Mouse (Mus musculus) heart, postnatal 0 days (tissue): Measurements from ENCODE around the gene Lsp1. TPM values are rescaled to one million over a fixed set of nuclear protein-coding genes. Genes with fewer than 3 reads are reported as not detected.
A peak's percentile ranks its signal among the peaks of the same experiment; 100 is the strongest.

ENCODE experiments used
- ATAC-seq: fragments of 200-750 bp; cut with Nextera tagmentation; 2 replicates; pipeline ENCODE4 v1.8.0; 2017; ENCODE audit warnings: low read depth, moderate number of reproducible peaks, moderate library complexity; ENCODE audit not compliant: insufficient read depth
- DNase-seq: peaks from one replicate; pipeline ENCODE4 v3.0.0-alpha.2; 2016; ENCODE audit warnings: low spot score
- H3K27ac ChIP-seq: fragments of 300-500 bp; sonication (generic); 2 replicates; pipeline ENCODE4 v1.5.1; 2014; ENCODE audit warnings: low read depth, mild to moderate bottlenecking
- H3K27me3 ChIP-seq: fragments of 300-500 bp; sonication (generic); 2 replicates; pipeline ENCODE4 v1.6.1; 2014; ENCODE audit warnings: low read length, mixed read lengths; ENCODE audit not compliant: control insufficient read depth, insufficient read depth
- H3K36me3 ChIP-seq: fragments of 300-500 bp; sonication (generic); replicated peaks from 2 replicates; pipeline ENCODE4 v1.6.1; 2014; ENCODE audit warnings: low read length, mixed read lengths; ENCODE audit not compliant: control insufficient read depth, insufficient read depth
- H3K4me1 ChIP-seq: fragments of 300-500 bp; sonication (generic); 2 replicates; pipeline ENCODE4 v1.6.1; 2014; ENCODE audit warnings: antibody characterized with exemption; ENCODE audit not compliant: control insufficient read depth, insufficient read depth
- H3K4me2 ChIP-seq: fragments of 300-500 bp; sonication (generic); 2 replicates; pipeline ENCODE4 v1.6.1; 2014; ENCODE audit warnings: low read depth, mild to moderate bottlenecking, low read length, moderate library complexity
- H3K4me3 ChIP-seq: fragments of 300-500 bp; sonication (generic); 2 replicates; pipeline ENCODE4 v1.5.1; 2014; ENCODE audit warnings: low read depth, low read length
- H3K9ac ChIP-seq: fragments of 300-500 bp; sonication (generic); replicated peaks from 2 replicates; pipeline ENCODE4 v1.6.1; 2014; ENCODE audit warnings: low read depth, low read length, mixed read lengths
- H3K9me3 ChIP-seq: fragments of 300-500 bp; sonication (generic); replicated peaks from 2 replicates; pipeline ENCODE4 v1.6.1; 2016; ENCODE audit warnings: low read length; ENCODE audit not compliant: control insufficient read depth
- CTCF ChIP-seq: IDR thresholded peaks from 2 replicates; pipeline ENCODE4 v1.5.1; 2016; ENCODE audit warnings: antibody characterized with exemption, control low read depth, low read depth
- EP300 ChIP-seq: IDR thresholded peaks from 2 replicates; pipeline ENCODE4 v1.6.1; 2016; ENCODE audit warnings: antibody characterized with exemption, low read depth
- WGBS: fragments of 180-500 bp; shearing (Covaris S2); extraction: QIAGEN DNeasy Blood & Tissue Kit; methylation state at CpG from one replicate; pipeline ENCODE4 v1.1.7; 2014; 5-methylcytosine and 5-hydroxymethylcytosine counted together
- polyA plus RNA-seq: library from polyadenylated mRNA; unstranded; fragments of >200 nt; fragmentation: Nextera tagmentation; extraction: Ambion mirVana; gene quantifications from 2 replicates; pipeline ENCODE4 v1.2.1, GENCODE M21; 2015
- total RNA-seq: library from RNA; depleted of rRNA; stranded (reverse); fragments of >200 nt; gene quantifications from 2 replicates; pipeline ENCODE4 v1.2.3, GENCODE M21; 2014; ENCODE audit warnings: low replicate concordance; rRNA removed

The Lsp1 gene
- total and polyA plus RNA-seq, 2 experiments from 2014 or later: 53.1 to 84.4 TPM

DNA sequence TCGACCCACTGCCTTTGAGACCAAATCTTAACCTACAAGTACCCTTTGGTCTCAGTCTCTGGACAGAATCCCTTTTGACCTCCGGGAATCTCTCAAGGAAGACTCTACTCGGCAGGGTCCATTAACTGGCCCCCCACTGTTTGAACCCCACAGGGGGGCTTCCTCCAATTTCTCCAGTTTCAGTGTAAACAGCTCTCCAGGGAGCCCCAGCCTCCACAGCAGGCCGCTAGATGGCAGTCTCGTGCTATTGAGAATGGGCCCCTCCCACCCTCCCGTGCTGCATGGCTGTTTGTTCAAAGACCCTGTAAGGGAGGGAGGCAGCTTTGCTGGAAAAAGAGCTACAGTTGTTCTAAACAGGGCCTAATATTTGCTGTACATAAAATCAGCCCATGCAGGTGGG is 77.3 kb downstream of the Lsp1 start:
- DNase-seq (peak; percentile 59), ATAC-seq (no peak)
- Histone ChIP-seq H3K9ac (0 out of 2 replicates have a peak overlapping the region, but pooled peaks have one; percentile 18), H3K36me3 (peaks cover 15% of the 10 kb centered on the region), H3K9me3 (no peaks in the 10 kb centered on the region), H3K4me1 (peaks cover 20% of the 10 kb centered on the region), H3K27ac (0 out of 2 replicates have a peak overlapping the region, but pooled peaks have one; percentile 21), H3K4me2 (no peak overlapping the region), H3K4me3 (no peak overlapping the region), H3K27me3 (no peaks in the 10 kb centered on the region)
- peak; percentile 64 for TF ChIP-seq CTCF
- TF ChIP-seq EP300: no peak
- 12% methylated on average over 6 of the region's 6 CpGs for WGBS

GRCm38 (mm10) chr7:142538291-142538690 is 77.7 kb downstream of the Lsp1 start:
- Histone ChIP-seq H3K27me3 (no peaks in the 10 kb centered on the region), H3K4me2 (no peak overlapping the region), H3K9ac (0 out of 2 replicates have a peak overlapping the region, but pooled peaks have one; percentile 18), H3K9me3 (no peaks in the 10 kb centered on the region), H3K4me3 (no peak overlapping the region), H3K27ac (peak overlapping the region; percentile 21; the same call in 1 of the 2 replicates), H3K36me3 (peaks cover 15% of the 10 kb centered on the region), H3K4me1 (peaks cover 23% of the 10 kb centered on the region)
- DNase-seq: no peak
- WGBS: 58% methylated on average over 4 of the region's 4 CpGs
- no peak for ATAC-seq
- TF ChIP-seq CTCF (no peak), EP300 (no peak)

DNA sequence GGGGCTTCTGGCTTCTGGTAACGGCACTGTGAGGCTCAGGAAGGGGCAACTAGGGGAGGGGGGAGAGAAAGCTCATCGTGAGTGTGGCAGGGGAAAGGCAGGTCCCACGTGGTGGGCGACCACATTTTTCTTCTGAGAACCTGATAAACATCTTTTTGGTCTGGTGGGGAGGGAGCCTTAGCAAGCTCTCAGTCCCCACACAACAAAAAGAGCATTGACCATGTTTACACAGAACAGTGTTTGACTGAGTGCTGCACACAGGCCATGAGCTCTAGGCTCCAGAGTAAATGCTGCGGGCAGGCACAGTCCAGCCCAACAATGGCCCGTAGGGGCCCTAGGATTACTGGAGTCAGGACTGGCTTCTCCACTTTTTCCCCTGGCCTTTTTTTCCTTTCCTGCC is 78.2 kb downstream of the Lsp1 start:
- Histone ChIP-seq H3K27ac (peak overlapping the region; percentile 21; the same call in 1 of the 2 replicates), H3K4me1 (peaks cover 20% of the 10 kb centered on the region), H3K4me3 (no peak overlapping the region), H3K9ac (no peak overlapping the region), H3K4me2 (no peak overlapping the region), H3K27me3 (no peaks in the 10 kb centered on the region), H3K36me3 (peaks cover 15% of the 10 kb centered on the region), H3K9me3 (no peaks in the 10 kb centered on the region)
- TF ChIP-seq EP300 (no peak), CTCF (no peak)
- WGBS: 51% methylated on average over 6 of the region's 6 CpGs
- DNase-seq (no peak), ATAC-seq (no peak)

- ATAC-seq: no peak
- H3K9ac ChIP-seq: no peak overlapping the region
- no peaks in the 10 kb centered on the region for H3K27me3 ChIP-seq
- DNase-seq: no peak
- H3K4me3 ChIP-seq: no peak overlapping the region
- no peak overlapping the region for H3K4me2 ChIP-seq
- H3K4me1 ChIP-seq: peaks cover 12% of the 10 kb centered on the region; the same call in 1 of the 2 replicates
- 60% methylated on average over 8 of the region's 8 CpGs for WGBS
- H3K27ac ChIP-seq: no peak overlapping the region
- peaks cover 15% of the 10 kb centered on the region for H3K36me3 ChIP-seq
- no peak for TF ChIP-seq CTCF
- TF ChIP-seq EP300: no peak
- no peaks in the 10 kb centered on the region for H3K9me3 ChIP-seq
Measured at GRCm38 (mm10) chr7:142539828-142540227, 79.2 kb downstream of the Lsp1 start.

GRCm38 (mm10) chr7:142542771-142543303 is 82.2 kb downstream of the Lsp1 start:
- no peak for ATAC-seq
- DNase-seq: no peak
- TF ChIP-seq EP300: no peak
- TF ChIP-seq CTCF: no peak
- H3K27ac ChIP-seq: no peak overlapping the region
- no peaks in the 10 kb centered on the region for H3K27me3 ChIP-seq
- 39% methylated on average over 11 of the region's 11 CpGs for WGBS
- no peaks in the 10 kb centered on the region for H3K9me3 ChIP-seq
- peaks cover 12% of the 10 kb centered on the region; the same call in 1 of the 2 replicates for H3K4me1 ChIP-seq
- 0 out of 2 replicates have a peak overlapping the region, but pooled peaks have one; percentile 3 for H3K9ac ChIP-seq
- peaks cover 9% of the 10 kb centered on the region for H3K36me3 ChIP-seq
- no peak overlapping the region for H3K4me3 ChIP-seq
- no peak overlapping the region for H3K4me2 ChIP-seq

Other genes starting within 250 kb of the Lsp1 start
- gene Gm7579, start 248.9 kb upstream of the Lsp1 start, total RNA-seq: not detected in 2 replicates
- gene Gm7579, start 248.9 kb upstream of the Lsp1 start, polyA plus RNA-seq: not detected in 2 replicates
- gene Krtap5-5, start 230.8 kb upstream of the Lsp1 start, total RNA-seq: not detected in 2 replicates
- gene Krtap5-5, start 230.8 kb upstream of the Lsp1 start, polyA plus RNA-seq: not detected in 2 replicates
- not detected in 2 replicates for gene Gm40460, start 219.7 kb upstream of the Lsp1 start, total RNA-seq
- gene Gm40460, start 219.7 kb upstream of the Lsp1 start, polyA plus RNA-seq: not detected in 2 replicates
- not detected in 2 replicates for gene Gm2431, start 202.5 kb upstream of the Lsp1 start, total RNA-seq
- gene Gm2431, start 202.5 kb upstream of the Lsp1 start, polyA plus RNA-seq: not detected in 2 replicates
- gene Gm4559, start 186.4 kb upstream of the Lsp1 start, total RNA-seq: not detected in 2 replicates
- gene Gm4559, start 186.4 kb upstream of the Lsp1 start, polyA plus RNA-seq: not detected in 2 replicates
- gene Krtap5-1, start 163.7 kb upstream of the Lsp1 start, total RNA-seq: not detected in 2 replicates
- gene Krtap5-1, start 163.7 kb upstream of the Lsp1 start, polyA plus RNA-seq: not detected in 2 replicates
- not detected in 2 replicates for gene Krtap5-4, start 157.3 kb upstream of the Lsp1 start, total RNA-seq
- not detected in 2 replicates for gene Krtap5-4, start 157.3 kb upstream of the Lsp1 start, polyA plus RNA-seq
- gene Ifitm10, start 87.1 kb upstream of the Lsp1 start, total RNA-seq: 0.62 and 4.0 TPM in 2 replicates
- gene Ifitm10, start 87.1 kb upstream of the Lsp1 start, polyA plus RNA-seq: 3.4 and 3.9 TPM in 2 replicates
- gene Gm49369, start 78.1 kb upstream of the Lsp1 start, total RNA-seq: not detected in 2 replicates
- 0.85 TPM in 1 of 2 replicates, not detected in the other for gene Gm49369, start 78.1 kb upstream of the Lsp1 start, polyA plus RNA-seq
- gene Ctsd, start 72.8 kb upstream of the Lsp1 start, total RNA-seq: 1,049 and 1,105 TPM in 2 replicates
- 484 and 489 TPM in 2 replicates for gene Ctsd, start 72.8 kb upstream of the Lsp1 start, polyA plus RNA-seq
- gene Syt8, start 26.0 kb upstream of the Lsp1 start, total RNA-seq: 18.0 TPM in 1 of 2 replicates, not detected in the other
- 0.10 TPM in 1 of 2 replicates, not detected in the other for gene Syt8, start 26.0 kb upstream of the Lsp1 start, polyA plus RNA-seq
- gene Tnni2, start 19.0 kb upstream of the Lsp1 start, total RNA-seq: not detected in 2 replicates
- gene Tnni2, start 19.0 kb upstream of the Lsp1 start, polyA plus RNA-seq: 8.9 and 9.9 TPM in 2 replicates
- gene Tnnt3, start 38.0 kb downstream of the Lsp1 start, total RNA-seq: 0.73 and 11.0 TPM in 2 replicates
- 2.5 and 3.2 TPM in 2 replicates for gene Tnnt3, start 38.0 kb downstream of the Lsp1 start, polyA plus RNA-seq
- 87.2 and 90.9 TPM in 2 replicates for gene Mrpl23, start 71.9 kb downstream of the Lsp1 start, total RNA-seq
- 14.9 TPM in 2 replicates for gene Mrpl23, start 71.9 kb downstream of the Lsp1 start, polyA plus RNA-seq
- 1,317 and 1,642 TPM in 2 replicates for gene Igf2, start 206.0 kb downstream of the Lsp1 start, total RNA-seq
- gene Igf2, start 206.0 kb downstream of the Lsp1 start, polyA plus RNA-seq: 950 and 1,040 TPM in 2 replicates
- not detected in 2 replicates for gene Gm49394, start 209.1 kb downstream of the Lsp1 start, total RNA-seq
- not detected in 2 replicates for gene Gm49394, start 209.1 kb downstream of the Lsp1 start, polyA plus RNA-seq